Mouse (Mus musculus): ENCODE data around the gene Atf7.
"Not testable (repeated sequence)": the region's sequence is repeated elsewhere in the genome, so short reads cannot be mapped to it uniquely, and the experiment has no call there.

DNA sequence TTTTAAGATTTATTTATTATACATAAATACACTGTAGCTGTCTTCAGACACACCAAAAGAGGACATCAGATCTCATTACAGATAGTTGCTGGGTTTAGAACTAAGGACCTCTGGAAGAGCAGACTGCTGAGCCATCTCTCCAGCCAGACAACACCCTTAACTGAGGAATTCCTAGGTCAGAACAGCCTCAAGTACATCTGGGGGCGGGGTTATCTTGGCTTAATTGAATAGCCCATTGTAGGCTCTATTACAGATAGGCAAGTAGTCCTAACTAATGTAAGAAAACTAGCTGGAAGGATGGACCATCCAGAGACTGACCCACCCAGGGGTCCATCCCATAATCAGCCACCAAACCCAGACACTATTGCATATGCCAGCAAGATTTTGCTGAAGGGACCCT lies 16.7 kb downstream of the Atf7 start:
- TF ChIP-seq KAT2A (IDR thresholded peaks at IDR 0.05; ENCODE audit: insufficient replicate concordance, low read length); RCOR1 (conservative IDR thresholded peaks at IDR 0.05; ENCODE audit: low read depth, low read length); ZC3H11A (IDR thresholded peaks at IDR 0.05; ENCODE audit: low read depth, low read length); MYC (IDR thresholded peaks at IDR 0.05; ENCODE audit: low read depth, low read length); CTCF (conservative IDR thresholded peaks at IDR 0.05 in 1 of 2, IDR thresholded peaks at IDR 0.05 in 1 of 2; ENCODE audit: low read depth in 2 of 2, low read length in 2 of 2); POLR2A (IDR thresholded peaks at IDR 0.05; ENCODE audit: low read depth, low read length); USF2 (conservative IDR thresholded peaks at IDR 0.05; ENCODE audit: low read depth, low read length); E2F4 (IDR thresholded peaks at IDR 0.05; ENCODE audit: insufficient replicate concordance, low read depth, low read length); NRF1 (IDR thresholded peaks at IDR 0.05; ENCODE audit: low read depth, low read length); CHD2 (IDR thresholded peaks at IDR 0.05; ENCODE audit: low read length); EP300 (IDR thresholded peaks at IDR 0.05; ENCODE audit: low read length); MAZ (IDR thresholded peaks at IDR 0.05; ENCODE audit: low read depth, low read length); NELFE (IDR thresholded peaks at IDR 0.05; ENCODE audit: low read depth, low read length); HCFC1 (IDR thresholded peaks at IDR 0.05; ENCODE audit: low read depth, low read length): not testable (repeated sequence)

Data from CH12.LX (cell line).